12 mouse cellular contexts compared by ENCODE assay signal in the genomic region with DNA sequence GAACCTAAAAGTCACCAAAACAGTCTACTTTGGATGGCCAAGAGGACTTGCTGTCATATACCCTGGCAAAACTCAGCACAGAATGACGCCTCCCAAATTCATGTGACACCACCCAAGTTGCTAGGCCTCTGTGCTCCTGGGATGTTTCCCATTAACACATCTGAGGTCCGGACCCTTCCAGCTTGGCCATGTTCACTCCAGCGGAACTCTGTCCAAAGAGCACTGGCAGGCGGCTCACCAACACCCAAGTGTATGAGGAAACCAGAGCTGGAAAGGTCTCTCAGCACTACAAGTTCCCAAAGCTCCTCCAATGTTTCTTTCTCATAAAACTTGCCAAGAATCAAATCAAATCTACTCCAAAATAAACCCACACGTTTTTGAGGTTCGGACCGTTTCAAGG.
DNase-seq lines count a peak whose midpoint lies in the region; ATAC-seq and TF ChIP-seq lines count a peak whose summit lies in the region.
"Had no signal": no experiment of that assay in that cellular context is flagged by ENCODE, and none has a peak within 500 bp of the region (broad histone marks: within the 10 kb centered on the region; RNA-seq: fewer than 3 reads in every experiment).

No protein-coding gene starts in this region.

- intact Hi-C loops in gastrocnemius, postnatal 14 days (cut with DNase I; ENCODE audit: low total_unique reads), result no loop called here
- intact Hi-C loops in left cerebral cortex, postnatal 14 days (cut with DNase I), result no loop called here

- H3K4me1 ChIP-seq in limb, embryonic 14.5 days (ENCODE audit: control insufficient read depth, insufficient read depth, low read length), result no peaks in the 10 kb centered on the region
- H3K4me1 ChIP-seq in limb, embryonic 10.5 days, result no peaks in the 10 kb centered on the region
- no peaks in the 10 kb centered on the region for H3K4me1 ChIP-seq in liver, embryonic 11.5 days (replicated peaks; ENCODE audit: control insufficient read depth, insufficient read depth, low read length)
- H3K4me1 ChIP-seq: embryonic facial prominence, embryonic 12.5 days; intestine, embryonic 15.5 days had no signal

- ATAC-seq in limb, embryonic 14.5 days (ENCODE audit: low FRiP score, low read depth), result no peak
- no peak for ATAC-seq in liver, embryonic 11.5 days (replicated peaks; ENCODE audit: low FRiP score)
- ATAC-seq: forebrain, postnatal 0 days; intestine, embryonic 15.5 days had no signal

- H3K4me3 ChIP-seq in limb, embryonic 14.5 days (replicated peaks; ENCODE audit: low read length), result no peak overlapping the region
- no peak overlapping the region for H3K4me3 ChIP-seq in limb, embryonic 10.5 days
- no peak overlapping the region for H3K4me3 ChIP-seq in liver, embryonic 11.5 days (ENCODE audit: low read depth, low read length)
- H3K4me3 ChIP-seq: embryonic facial prominence, embryonic 12.5 days; intestine, embryonic 15.5 days had no signal

- H3K36me3 ChIP-seq in limb, embryonic 14.5 days (ENCODE audit: control insufficient read depth, insufficient read depth, low read length), result no peaks in the 10 kb centered on the region
- H3K36me3 ChIP-seq in limb, embryonic 10.5 days, result no peaks in the 10 kb centered on the region
- H3K36me3 ChIP-seq in liver, embryonic 11.5 days (ENCODE audit: control insufficient read depth, insufficient read depth, low read length), result no peaks in the 10 kb centered on the region
- H3K36me3 ChIP-seq: embryonic facial prominence, embryonic 12.5 days; intestine, embryonic 15.5 days had no signal

- 71% methylated on average over 7 of the region's 7 CpGs for WGBS in limb, embryonic 14.5 days
- 89% methylated on average over 7 of the region's 7 CpGs for WGBS in limb, embryonic 10.5 days
- WGBS in liver, embryonic 11.5 days, result 89% methylated on average over 7 of the region's 7 CpGs

- H3K27ac ChIP-seq in limb, embryonic 14.5 days (replicated peaks; ENCODE audit: low read depth, low read length), result no peak overlapping the region
- H3K27ac ChIP-seq in limb, embryonic 10.5 days, result no peak overlapping the region
- no peak overlapping the region for H3K27ac ChIP-seq in liver, embryonic 11.5 days (ENCODE audit: low read depth, low read length)
- H3K27ac ChIP-seq: embryonic facial prominence, embryonic 12.5 days; intestine, embryonic 15.5 days had no signal

- peak; percentile 9 for DNase-seq in limb, embryonic 14.5 days (ENCODE audit: low spot score)
- DNase-seq in limb, embryonic 10.5 days (ENCODE audit: low spot score), result no peak
- DNase-seq in gastrocnemius, postnatal 14 days, result peak; percentile 66
- peak; percentile 40 for DNase-seq in kidney, adult 9 months
- DNase-seq in lung, postnatal 36 days, result peak; percentile 65
- no peak for DNase-seq in left cerebral cortex, postnatal 14 days (ENCODE audit: low spot score in 2 of 2)
- no peak for DNase-seq in liver, embryonic 11.5 days (ENCODE audit: low spot score)
- DNase-seq: cerebellum, adult 9-11 months; forebrain, postnatal 0 days; lung, embryonic 14.5 days had no signal

- no peak overlapping the region for H3K9ac ChIP-seq in limb, embryonic 14.5 days (ENCODE audit: low read depth, low read length, severe bottlenecking)
- H3K9ac ChIP-seq in liver, embryonic 11.5 days (ENCODE audit: low read depth, low read length), result no peak overlapping the region
- H3K9ac ChIP-seq: embryonic facial prominence, embryonic 12.5 days; forebrain, postnatal 0 days; intestine, embryonic 15.5 days; lung, embryonic 14.5 days had no signal

- no peaks in the 10 kb centered on the region for H3K9me3 ChIP-seq in limb, embryonic 14.5 days (ENCODE audit: control insufficient read depth, low read length)
- no peaks in the 10 kb centered on the region for H3K9me3 ChIP-seq in limb, embryonic 10.5 days (replicated peaks)
- H3K9me3 ChIP-seq in liver, embryonic 11.5 days (ENCODE audit: control insufficient read depth, low read length), result no peaks in the 10 kb centered on the region
- H3K9me3 ChIP-seq: embryonic facial prominence, embryonic 12.5 days; intestine, embryonic 15.5 days had no signal

- TF ChIP-seq POLR2A in limb, embryonic 14.5 days (IDR thresholded peaks at IDR 0.05; ENCODE audit: borderline replicate concordance, extremely low read depth, insufficient read depth, insufficient read length), result no peak

- H3K4me2 ChIP-seq in limb, embryonic 14.5 days (replicated peaks; ENCODE audit: low read depth, low read length, severe bottlenecking), result no peak overlapping the region
- no peak overlapping the region for H3K4me2 ChIP-seq in liver, embryonic 11.5 days
- H3K4me2 ChIP-seq: embryonic facial prominence, embryonic 12.5 days; intestine, embryonic 15.5 days; lung, embryonic 14.5 days had no signal

- H3K27me3 ChIP-seq in limb, embryonic 14.5 days (ENCODE audit: control insufficient read depth, insufficient read depth, low read length), result no peaks in the 10 kb centered on the region
- H3K27me3 ChIP-seq in limb, embryonic 10.5 days (ENCODE audit: low read depth, poor library complexity, severe bottlenecking), result no peaks in the 10 kb centered on the region
- no peaks in the 10 kb centered on the region for H3K27me3 ChIP-seq in liver, embryonic 11.5 days (replicated peaks; ENCODE audit: control insufficient read depth, insufficient read depth, low read length)
- H3K27me3 ChIP-seq: embryonic facial prominence, embryonic 12.5 days; intestine, embryonic 15.5 days had no signal

Comparison
In these comparisons a context has a peak if more than half of its experiments do, and no peak if none do; other contexts are left out.
1. DNase-seq: peak in limb, embryonic 14.5 days (single experiment), gastrocnemius, postnatal 14 days (single experiment), kidney, adult 9 months (single experiment) and lung, postnatal 36 days (single experiment); none in limb, embryonic 10.5 days (single experiment), left cerebral cortex, postnatal 14 days (0 of 2) and liver, embryonic 11.5 days (single experiment).